Mouse (Mus musculus): ENCODE data around the gene Hey2. TPM values are rescaled to one million over a fixed set of nuclear protein-coding genes. Genes with fewer than 3 reads are reported as not detected.

Hey2 gene
- polyA plus RNA-seq, 1 experiment from 2014 or later = 9.8 TPM

- no peak overlapping the region for H3K27ac ChIP-seq (replicated peaks)
- ATAC-seq (ENCODE audit: low FRiP score) = no peak
- H3K9me3 ChIP-seq (replicated peaks) = 0 out of 2 replicates have a peak, but pooled peaks cover 9% of the 10 kb centered on the region
- H3K4me1 ChIP-seq = no peaks in the 10 kb centered on the region
- H3K9ac ChIP-seq (replicated peaks) = no peak overlapping the region
- no peaks in the 10 kb centered on the region for H3K27me3 ChIP-seq (replicated peaks)
- 97% methylated on average over 3 of the region's 3 CpGs for WGBS
- H3K4me3 ChIP-seq (replicated peaks) = no peak overlapping the region
- no peak overlapping the region for H3K4me2 ChIP-seq
- H3K36me3 ChIP-seq = no peaks in the 10 kb centered on the region
These were observed 54.8 kb downstream of the Hey2 start for GRCm38 (mm10) chr10:30787684-30788339.

DNA sequence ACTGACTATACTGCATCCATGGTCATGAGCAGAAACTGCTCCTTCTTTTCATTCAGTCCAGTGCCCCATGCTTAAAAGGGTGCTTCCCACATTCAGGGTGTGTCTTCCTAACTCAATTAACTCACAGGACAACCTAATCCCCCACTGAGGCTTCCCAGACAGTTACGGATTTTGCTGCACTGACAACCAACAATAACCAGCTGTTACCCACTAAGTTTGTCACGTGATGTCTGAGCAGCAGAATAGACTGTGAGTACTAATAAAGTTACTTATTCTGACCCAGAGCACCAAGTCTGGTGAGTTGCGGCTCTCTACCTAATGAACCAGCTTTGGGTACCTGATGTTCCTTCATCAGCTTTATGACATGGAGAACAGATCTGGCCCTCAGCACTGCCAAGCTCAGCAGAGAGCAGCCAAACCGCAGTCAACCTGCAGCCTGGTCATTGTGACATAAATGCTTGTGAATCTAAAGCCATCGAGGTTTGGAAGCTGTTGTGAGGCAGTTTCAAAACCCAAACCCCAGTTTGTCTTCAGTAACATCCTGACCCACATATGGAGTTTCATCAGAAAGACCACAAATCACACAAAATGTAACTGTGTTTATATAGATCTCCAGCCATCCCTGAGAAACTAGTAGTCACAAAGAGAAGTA lies 56.4 kb downstream of the Hey2 start:
- no peak overlapping the region for H3K4me2 ChIP-seq
- H3K4me1 ChIP-seq = no peaks in the 10 kb centered on the region
- H3K27me3 ChIP-seq (replicated peaks) = no peaks in the 10 kb centered on the region
- no peaks in the 10 kb centered on the region for H3K9me3 ChIP-seq (replicated peaks)
- H3K36me3 ChIP-seq = no peaks in the 10 kb centered on the region
- H3K9ac ChIP-seq (replicated peaks) = no peak overlapping the region
- H3K27ac ChIP-seq (replicated peaks) = no peak overlapping the region
- no peak overlapping the region for H3K4me3 ChIP-seq (replicated peaks)
- 89% methylated on average over 5 of the region's 5 CpGs for WGBS
- ATAC-seq (ENCODE audit: low FRiP score) = no peak

Other genes with a start within 250 kb of the Hey2 start
- gene Trmt11, start 242.1 kb downstream of the Hey2 start, polyA plus RNA-seq (2015; fragmentation: Nextera tagmentation; extraction: Ambion mirVana) = 19.7 and 22.3 TPM in 2 replicates
- gene Hint3, start 213.2 kb downstream of the Hey2 start, polyA plus RNA-seq (2015; fragmentation: Nextera tagmentation; extraction: Ambion mirVana) = 21.5 and 22.7 TPM in 2 replicates
- gene Ncoa7, start 39.5 kb downstream of the Hey2 start, polyA plus RNA-seq (2015; fragmentation: Nextera tagmentation; extraction: Ambion mirVana) = 22.7 and 23.1 TPM in 2 replicates

Data from neural tube, embryonic 15.5 days (tissue).